Mouse (Mus musculus): Measurements from ENCODE around the gene Lmod3.

DNA sequence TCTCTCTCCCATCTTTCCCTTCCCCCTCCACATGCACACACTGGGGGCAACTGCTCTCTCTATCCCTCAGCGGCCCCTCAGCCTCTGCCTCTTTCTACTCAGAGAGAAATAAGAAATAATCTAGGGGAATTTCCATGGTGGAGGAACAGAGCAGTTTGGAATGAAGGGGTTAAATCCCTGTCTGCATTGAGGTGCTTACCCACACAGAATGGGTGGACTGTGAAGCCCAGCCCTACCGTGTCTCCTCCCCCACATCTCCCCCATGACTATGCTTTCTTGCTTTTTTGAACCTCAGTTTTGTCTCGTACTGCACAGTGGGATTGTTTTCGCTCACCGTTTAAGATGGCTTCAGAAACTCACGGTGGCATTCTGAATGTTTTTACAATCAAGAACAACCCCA lies 30.2 kb downstream of the Lmod3 start:
- TF ChIP-seq POLR2A (IDR thresholded peaks at IDR 0.05; ENCODE audit: insufficient read length, low read depth) (peak; percentile 15), MAX (IDR thresholded peaks at IDR 0.05; ENCODE audit: low read depth) (no peak), REST (IDR thresholded peaks at IDR 0.05; ENCODE audit: insufficient read depth, insufficient read length) (no peak), USF1 (IDR thresholded peaks at IDR 0.05; ENCODE audit: low read depth) (no peak), MYOG (IDR thresholded peaks at IDR 0.05; ENCODE audit: control insufficient read depth in 1 of 3, insufficient read depth in 1 of 3, insufficient read length in 2 of 3, low read depth in 2 of 3) (no peak), POLR2AphosphoS2 (IDR thresholded peaks at IDR 0.05; ENCODE audit: insufficient read length, low read depth) (peak; percentile 52), SRF (IDR thresholded peaks at IDR 0.05; ENCODE audit: control insufficient read depth, insufficient read length, low read depth) (no peak), TCF12 (IDR thresholded peaks at IDR 0.05; ENCODE audit: insufficient read depth, poor library complexity, severe bottlenecking) (no peak)
